Mouse (Mus musculus) liver, adult 10 weeks (tissue): Measurements from ENCODE around the gene 4930518I15Rik. TPM values are rescaled to one million over a fixed set of nuclear protein-coding genes. Genes with fewer than 3 reads are reported as not detected.

Source experiments
- polyA plus RNA-seq: library from polyadenylated mRNA; stranded (reverse); fragments of 350-450 nt; fragmentation: Illumina TruSeq; extraction: RNeasy Lipid Tissue Mini Kit (QIAGEN cat#74804); gene quantifications from one replicate; pipeline ENCODE4 v1.2.3, GENCODE M21; 2014; ENCODE audit warnings: low read depth, low replicate concordance

4930518I15Rik gene
- polyA plus RNA-seq, result 0.79 TPM

DNA sequence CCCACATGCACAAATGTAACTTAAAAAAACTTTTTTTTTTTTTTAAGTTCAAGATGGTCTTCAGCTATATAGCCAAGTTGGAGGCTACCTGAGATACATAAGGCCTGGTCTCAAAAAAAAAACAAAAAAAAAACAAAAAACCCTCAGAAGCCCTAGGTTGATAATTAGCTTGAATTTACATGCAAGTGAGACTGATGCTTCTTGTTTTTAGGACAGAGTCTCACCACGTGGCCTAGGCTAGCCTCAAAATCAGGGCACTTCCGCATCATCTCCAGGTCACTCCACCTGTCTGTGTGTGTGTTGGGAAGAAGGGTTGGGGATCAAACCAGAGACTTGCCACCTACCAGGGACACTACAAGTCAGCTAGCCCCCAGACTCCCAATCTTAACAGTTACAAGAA lies at the start of gene 4930518I15Rik:
Gene 4930518I15Rik (minus strand): TSS at position 112 of the 400 bp plus-strand sequence.

GRCm38 (mm10) chr2:156887017-156887416 lies 29.3 kb upstream of the 4930518I15Rik start, which contains the start of gene Sla2:
Gene Sla2 (minus strand): TSS chr2:156887192.

DNA sequence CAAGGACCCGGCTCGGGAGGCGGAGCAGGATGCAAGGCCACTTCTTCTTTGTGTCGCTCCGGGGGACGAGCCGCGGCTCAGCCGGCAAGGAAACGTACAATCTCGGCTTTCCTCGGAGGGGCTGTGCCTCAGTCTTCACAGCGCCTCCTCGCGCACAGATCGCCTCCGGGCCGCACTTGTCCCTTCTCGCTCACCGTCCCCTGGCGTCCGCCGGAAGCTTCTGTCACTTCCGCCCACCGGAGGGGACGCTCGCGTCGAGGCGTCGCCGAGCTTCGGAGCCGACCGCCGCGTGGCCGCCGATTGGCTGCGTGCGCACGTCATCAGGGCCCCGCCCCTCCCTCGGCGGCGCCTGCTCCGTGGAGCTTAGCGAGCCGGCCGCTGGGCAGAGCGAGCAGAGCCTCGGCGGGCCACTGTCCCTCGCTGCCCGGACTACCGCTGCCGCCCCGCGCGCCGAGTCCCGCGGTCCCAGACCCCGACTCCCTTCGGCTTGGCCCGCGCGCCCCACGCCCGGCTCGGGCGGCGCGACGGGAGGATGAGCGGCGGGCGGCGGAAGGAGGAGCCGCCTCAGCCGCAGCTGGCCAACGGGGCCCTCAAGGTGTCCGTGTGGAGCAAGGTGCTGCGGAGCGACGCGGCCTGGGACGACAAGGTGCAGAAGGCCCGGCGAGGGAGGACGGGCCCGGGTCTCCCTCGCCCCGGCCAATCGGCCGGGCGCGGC lies 5.2 kb upstream of the 4930518I15Rik start, which contains the start of gene Rab5if:
Gene Rab5if (plus strand): TSS at position 357 of the 715 bp plus-strand sequence.

DNA sequence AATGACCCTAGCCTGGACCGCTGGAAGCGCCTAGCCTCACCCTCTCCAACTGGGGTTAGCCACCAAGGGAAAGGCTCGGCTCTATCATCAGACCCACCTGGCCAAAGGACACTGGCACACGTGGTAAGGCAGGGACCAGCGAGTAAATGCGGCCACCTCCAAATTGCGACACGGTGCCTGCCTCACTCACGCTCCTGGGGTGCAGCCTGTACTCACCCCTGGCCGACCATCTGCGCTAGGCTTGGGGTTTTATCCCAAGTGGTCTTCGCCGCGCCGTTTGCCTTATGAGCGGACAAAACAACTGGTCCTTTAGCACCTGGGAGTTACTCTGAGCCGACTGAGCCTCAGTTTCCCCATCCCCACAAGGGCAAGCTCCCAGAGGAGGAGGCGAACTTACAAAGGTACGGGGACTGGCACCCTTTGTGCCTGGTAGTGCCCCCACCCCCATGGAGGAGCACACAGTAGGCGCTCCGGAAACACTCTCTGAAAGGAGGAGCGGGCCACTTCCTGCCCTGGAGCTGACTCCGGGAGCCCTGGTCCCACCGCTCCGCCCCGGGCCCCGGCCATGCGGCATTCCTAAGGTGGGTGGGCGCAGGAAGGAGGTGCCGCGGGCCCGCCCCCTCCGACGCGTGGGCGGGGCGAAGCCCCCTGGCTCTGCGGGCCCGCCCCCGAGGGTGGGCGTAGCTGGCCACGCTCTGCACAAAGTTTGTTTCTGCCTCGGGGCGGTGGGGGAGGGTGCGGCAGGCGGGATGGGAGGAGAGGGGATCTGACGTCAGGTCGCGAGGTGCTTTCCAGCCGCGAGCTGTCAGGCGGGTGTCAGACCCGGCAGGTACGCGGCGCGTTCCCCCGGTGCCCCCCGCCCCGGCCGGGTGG lies 18.2 kb downstream of the 4930518I15Rik start, which contains the start of gene Tgif2:
Gene Tgif2 (plus strand): TSS at position 689 of the 873 bp plus-strand sequence.

Other genes with a start within 250 kb of the 4930518I15Rik start
- gene Dlgap4, start 244.2 kb downstream of the 4930518I15Rik start, polyA plus RNA-seq, result 1.5 TPM
- not detected for gene Myl9, start 82.5 kb downstream of the 4930518I15Rik start, polyA plus RNA-seq
- 0.19 TPM for gene Tgif2, start 17.9 kb downstream of the 4930518I15Rik start, polyA plus RNA-seq
- 151 TPM for gene Rab5if, start 5.2 kb upstream of the 4930518I15Rik start, polyA plus RNA-seq
- not detected for gene Sla2, start 29.2 kb upstream of the 4930518I15Rik start, polyA plus RNA-seq
- gene Ndrg3, start 134.1 kb upstream of the 4930518I15Rik start, polyA plus RNA-seq, result 15.0 TPM
- gene Dsn1, start 149.2 kb upstream of the 4930518I15Rik start, polyA plus RNA-seq, result 1.4 TPM
- gene Soga1, start 221.3 kb upstream of the 4930518I15Rik start, polyA plus RNA-seq, result 0.05 TPM
- gene Tldc2, start 229.1 kb upstream of the 4930518I15Rik start, polyA plus RNA-seq, result not detected